Mouse (Mus musculus) hindbrain, embryonic 15.5 days (tissue): Measurements from ENCODE around the gene Ccdc60. TPM values are rescaled to one million over a fixed set of nuclear protein-coding genes. Genes with fewer than 3 reads are reported as not detected.
A peak's percentile ranks its signal among the peaks of the same experiment; 100 is the strongest.
"Not testable (repeated sequence)": the region's sequence is repeated elsewhere in the genome, so short reads cannot be mapped to it uniquely, and the experiment has no call there.

ENCODE experiments used
- ATAC-seq: fragments of 200-750 bp; cut with Nextera tagmentation; 2 replicates; pipeline ENCODE4 v1.8.0; 2017; ENCODE audit warnings: low read depth, moderate number of reproducible peaks, moderate TSS enrichment; ENCODE audit not compliant: low FRiP score
- H3K27ac ChIP-seq: fragments of 300-500 bp; sonication (generic); replicated peaks from 2 replicates; pipeline ENCODE4 v1.5.1; 2015; ENCODE audit warnings: mild to moderate bottlenecking, inconsistent platforms
- H3K27me3 ChIP-seq: fragments of 300-500 bp; sonication (generic); 2 replicates; pipeline ENCODE4 v1.6.1; 2015; ENCODE audit warnings: control low read depth, inconsistent platforms
- H3K36me3 ChIP-seq: fragments of 300-500 bp; sonication (generic); 2 replicates; pipeline ENCODE4 v1.6.1; 2015; ENCODE audit warnings: control low read depth, inconsistent platforms
- H3K4me1 ChIP-seq: fragments of 300-500 bp; sonication (generic); replicated peaks from 2 replicates; pipeline ENCODE4 v1.6.1; 2015; ENCODE audit warnings: control low read depth, inconsistent platforms
- H3K4me2 ChIP-seq: fragments of 300-500 bp; sonication (generic); 2 replicates; pipeline ENCODE4 v1.6.1; 2015; ENCODE audit warnings: moderate library complexity, mild to moderate bottlenecking, inconsistent platforms
- H3K4me3 ChIP-seq: fragments of 300-500 bp; sonication (generic); 2 replicates; pipeline ENCODE4 v1.5.1; 2015; ENCODE audit warnings: mild to moderate bottlenecking, inconsistent platforms
- H3K9ac ChIP-seq: fragments of 300-500 bp; sonication (generic); 2 replicates; pipeline ENCODE4 v1.6.1; 2015; ENCODE audit warnings: inconsistent platforms
- H3K9me3 ChIP-seq: fragments of 300-500 bp; sonication (generic); 2 replicates; pipeline ENCODE4 v1.6.1; 2016; ENCODE audit warnings: control low read depth, inconsistent platforms
- WGBS: fragments of 180-500 bp; shearing (Covaris S2); methylation state at CpG from one replicate; pipeline ENCODE4 v1.1.7; 2015; 5-methylcytosine and 5-hydroxymethylcytosine counted together
- polyA plus RNA-seq: library from polyadenylated mRNA; unstranded; fragments of >200 nt; fragmentation: Nextera tagmentation; extraction: Ambion mirVana; gene quantifications from 2 replicates; pipeline ENCODE4 v1.2.1, GENCODE M21; 2015

Gene Ccdc60
- 2.5 and 2.8 TPM in 2 replicates for polyA plus RNA-seq

DNA sequence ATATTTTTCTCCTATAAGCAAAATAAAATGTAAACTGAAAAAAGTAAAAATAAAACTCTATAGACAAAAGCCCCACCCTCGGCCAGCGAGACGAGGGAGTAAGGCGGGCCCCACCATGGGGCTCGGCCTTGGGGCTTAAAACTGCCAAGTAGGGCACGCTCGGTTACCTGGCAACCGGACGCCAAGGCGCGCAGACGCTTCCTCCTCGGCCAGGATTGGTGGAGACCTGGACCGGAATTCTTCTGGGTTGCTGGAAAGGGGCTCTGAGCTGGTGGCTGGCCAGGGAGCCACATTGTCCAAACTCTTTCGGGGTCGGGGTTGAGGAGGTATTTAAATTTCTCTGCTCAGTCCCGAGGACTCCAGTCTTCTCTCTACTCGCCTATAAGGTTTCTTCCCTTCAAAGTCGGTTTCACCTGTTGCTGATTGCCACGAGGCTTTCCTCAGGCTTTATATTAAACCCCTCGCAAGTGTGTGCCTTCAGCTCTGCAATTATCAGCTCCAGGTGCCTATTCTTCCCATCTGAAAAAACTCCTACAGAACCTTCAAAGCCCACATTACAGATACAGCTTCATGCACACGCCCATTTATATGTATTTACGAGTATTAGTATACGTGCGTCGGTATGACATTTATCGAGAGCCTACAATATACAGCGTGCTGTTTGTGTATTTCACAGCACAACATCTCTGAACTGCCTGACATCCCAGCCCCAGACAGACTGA lies at the start of gene Ccdc60:
Gene Ccdc60, minus strand, starts transcription at position 137 of the 722 bp plus-strand sequence.
- Histone ChIP-seq H3K27me3 (no peaks in the 10 kb centered on the region), H3K27ac (no peak within 1 kb of the TSS), H3K4me3 (no peak within 1 kb of the TSS), H3K4me1 (peaks cover 27% of the 10 kb centered on the region), H3K9ac (no peak within 1 kb of the TSS), H3K36me3 (no peaks in the 10 kb centered on the region), H3K4me2 (peak within 1 kb of the TSS; percentile 38), H3K9me3 (no peaks in the 10 kb centered on the region)
- 5% methylated on average over 28 of the region's 28 CpGs for WGBS
- ATAC-seq: peak; percentile 55

DNA sequence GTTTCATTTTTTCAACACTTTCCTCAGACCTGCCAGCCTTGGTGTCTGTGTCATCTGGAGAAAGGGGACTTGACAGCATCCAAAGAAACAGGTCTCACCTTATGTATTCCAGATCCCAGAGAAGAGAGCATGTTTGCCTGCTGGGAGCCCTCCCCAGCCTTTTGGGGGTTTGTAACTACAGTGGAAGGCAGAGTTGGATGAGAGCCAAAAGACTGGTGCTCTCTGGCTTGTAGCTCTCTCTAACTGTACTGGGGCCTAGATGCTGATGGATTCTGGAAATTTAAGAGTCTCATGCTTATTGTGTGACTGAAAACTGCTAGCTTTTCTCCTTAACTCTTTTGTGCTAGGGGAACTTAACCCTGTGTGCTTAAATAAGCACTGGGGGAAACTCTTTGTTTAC lies 47.4 kb upstream of the Ccdc60 start:
- no peak overlapping the region for H3K4me3 ChIP-seq
- ATAC-seq: no peak
- H3K9ac ChIP-seq: no peak overlapping the region
- H3K27ac ChIP-seq: no peak overlapping the region
- no peaks in the 10 kb centered on the region for H3K36me3 ChIP-seq
- H3K4me2 ChIP-seq: no peak overlapping the region
- H3K4me1 ChIP-seq: no peaks in the 10 kb centered on the region; the same call in 1 of the 2 replicates
- H3K27me3 ChIP-seq: no peaks in the 10 kb centered on the region
- no peaks in the 10 kb centered on the region for H3K9me3 ChIP-seq

DNA sequence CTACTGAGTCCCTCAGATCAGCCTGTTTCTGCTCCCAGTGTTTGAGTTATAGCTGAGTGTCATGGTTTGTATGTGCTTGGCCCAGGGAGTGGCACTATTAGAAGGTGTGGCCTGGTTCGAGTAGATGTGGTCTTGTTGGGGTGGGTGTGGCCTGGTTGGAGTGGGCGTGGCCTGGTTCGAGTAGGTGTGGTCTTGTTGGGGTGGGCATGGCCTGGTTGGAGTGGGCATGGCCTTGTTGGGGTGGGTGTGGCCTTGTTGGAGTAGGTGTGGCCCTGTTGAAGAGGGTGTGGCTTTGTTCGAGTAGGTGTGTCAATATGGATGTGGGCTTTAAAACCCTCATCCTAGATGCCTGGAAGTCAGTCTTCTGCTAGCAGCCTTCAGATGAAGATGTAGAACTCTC lies 40.1 kb upstream of the Ccdc60 start:
- Histone ChIP-seq H3K4me2 (no peak overlapping the region), H3K9me3 (no peaks in the 10 kb centered on the region), H3K27ac (no peak overlapping the region), H3K27me3 (no peaks in the 10 kb centered on the region), H3K4me1 (peaks cover 6% of the 10 kb centered on the region), H3K36me3 (no peaks in the 10 kb centered on the region), H3K4me3 (no peak overlapping the region), H3K9ac (no peak overlapping the region)
- 85% methylated on average over 4 of the region's 4 CpGs for WGBS
- no peak for ATAC-seq

DNA sequence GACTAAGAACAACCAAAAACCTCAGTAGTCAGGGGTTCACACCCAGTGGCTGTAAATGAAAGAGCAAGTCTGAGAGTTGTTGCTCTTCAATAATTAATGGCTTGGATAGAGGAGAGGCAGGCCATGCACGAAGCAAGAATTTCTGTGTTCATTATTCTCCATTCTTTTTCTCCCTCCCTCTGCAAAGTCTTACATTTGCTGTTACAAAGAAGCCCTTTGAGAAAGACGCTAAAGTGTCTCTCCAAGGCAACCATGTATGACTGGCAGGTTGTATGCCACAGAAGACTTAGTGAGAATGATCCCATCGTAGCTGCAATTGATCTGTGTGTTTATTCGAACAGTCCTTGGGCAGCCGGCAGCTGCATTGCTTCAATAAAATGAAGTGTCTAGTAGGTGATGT lies 34.6 kb upstream of the Ccdc60 start:
- H3K4me3 ChIP-seq: no peak overlapping the region
- 13% methylated on average over 5 of the region's 5 CpGs for WGBS
- ATAC-seq: no peak
- H3K27me3 ChIP-seq: 0 out of 2 replicates have a peak, but pooled peaks cover 4% of the 10 kb centered on the region
- no peak overlapping the region for H3K4me2 ChIP-seq
- peaks cover 21% of the 10 kb centered on the region for H3K4me1 ChIP-seq
- H3K9ac ChIP-seq: no peak overlapping the region
- peak overlapping the region; percentile 68 for H3K27ac ChIP-seq
- no peaks in the 10 kb centered on the region for H3K9me3 ChIP-seq
- no peaks in the 10 kb centered on the region for H3K36me3 ChIP-seq

DNA sequence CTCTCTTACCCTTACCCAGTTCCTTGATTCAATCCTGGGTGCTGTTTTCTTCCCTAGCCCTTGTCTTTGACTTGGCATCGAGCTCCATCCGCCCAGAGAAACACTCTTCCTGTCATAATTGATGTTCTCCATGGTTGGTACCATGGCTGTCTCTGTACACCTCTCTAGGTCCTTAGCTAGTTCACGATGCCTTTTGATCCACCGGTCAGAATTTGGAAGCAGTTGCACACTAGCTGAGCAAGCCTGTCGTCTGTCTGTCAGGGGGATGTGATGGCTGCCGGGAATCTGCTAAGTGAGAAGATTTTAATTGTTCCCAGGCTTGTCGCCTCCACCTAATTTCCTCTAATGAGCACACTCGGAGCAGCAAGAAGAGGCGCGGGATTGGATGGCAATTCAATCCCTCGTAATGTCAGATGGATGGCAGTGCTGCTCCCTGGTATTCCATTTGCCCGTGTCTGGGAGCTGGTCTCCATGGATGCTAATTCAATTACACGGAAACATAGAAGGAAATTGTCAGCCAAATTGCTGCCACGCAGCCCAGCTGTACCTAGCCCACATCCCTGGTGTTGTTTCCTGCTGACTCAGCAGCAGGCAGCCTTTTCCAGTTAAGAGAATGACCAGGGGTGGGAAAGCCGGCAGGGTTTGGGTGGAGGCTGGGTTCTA lies 33.7 kb upstream of the Ccdc60 start:
- Histone ChIP-seq H3K27me3 (0 out of 2 replicates have a peak, but pooled peaks cover 4% of the 10 kb centered on the region), H3K9me3 (no peaks in the 10 kb centered on the region), H3K36me3 (no peaks in the 10 kb centered on the region), H3K4me2 (peak overlapping the region; percentile 35), H3K9ac (no peak overlapping the region), H3K4me3 (no peak overlapping the region), H3K27ac (peak overlapping the region; percentile 68), H3K4me1 (peaks cover 21% of the 10 kb centered on the region)
- 13% methylated on average over 15 of the region's 15 CpGs for WGBS
- peak; percentile 84 for ATAC-seq

DNA sequence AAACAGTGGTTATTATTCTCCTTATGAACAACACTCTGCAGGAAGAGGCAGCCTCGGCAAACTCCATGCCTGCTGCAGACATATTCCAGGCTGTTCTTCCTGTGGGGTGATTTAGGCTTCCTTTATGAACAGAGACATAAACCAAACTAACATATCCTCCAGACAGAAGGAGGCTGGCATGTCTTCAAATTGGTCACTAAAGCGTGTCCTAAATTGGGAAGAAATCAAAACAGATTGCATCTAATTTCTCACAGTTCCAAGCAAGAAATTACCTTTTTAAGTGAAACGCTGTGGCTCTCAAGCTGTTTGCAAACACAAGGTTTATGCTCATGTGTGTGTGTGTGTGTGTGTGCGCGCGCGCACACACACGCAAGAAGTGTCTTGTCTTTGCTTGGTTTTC lies 24.9 kb upstream of the Ccdc60 start:
- Histone ChIP-seq H3K9me3 (no peaks in the 10 kb centered on the region), H3K4me2 (no peak overlapping the region), H3K27ac (no peak overlapping the region), H3K4me1 (peaks cover 24% of the 10 kb centered on the region), H3K27me3 (0 out of 2 replicates have a peak, but pooled peaks cover under 1% of the 10 kb centered on the region), H3K36me3 (no peaks in the 10 kb centered on the region), H3K4me3 (no peak overlapping the region), H3K9ac (no peak overlapping the region)
- WGBS: 64% methylated on average over 8 of the region's 8 CpGs
- no peak for ATAC-seq

DNA sequence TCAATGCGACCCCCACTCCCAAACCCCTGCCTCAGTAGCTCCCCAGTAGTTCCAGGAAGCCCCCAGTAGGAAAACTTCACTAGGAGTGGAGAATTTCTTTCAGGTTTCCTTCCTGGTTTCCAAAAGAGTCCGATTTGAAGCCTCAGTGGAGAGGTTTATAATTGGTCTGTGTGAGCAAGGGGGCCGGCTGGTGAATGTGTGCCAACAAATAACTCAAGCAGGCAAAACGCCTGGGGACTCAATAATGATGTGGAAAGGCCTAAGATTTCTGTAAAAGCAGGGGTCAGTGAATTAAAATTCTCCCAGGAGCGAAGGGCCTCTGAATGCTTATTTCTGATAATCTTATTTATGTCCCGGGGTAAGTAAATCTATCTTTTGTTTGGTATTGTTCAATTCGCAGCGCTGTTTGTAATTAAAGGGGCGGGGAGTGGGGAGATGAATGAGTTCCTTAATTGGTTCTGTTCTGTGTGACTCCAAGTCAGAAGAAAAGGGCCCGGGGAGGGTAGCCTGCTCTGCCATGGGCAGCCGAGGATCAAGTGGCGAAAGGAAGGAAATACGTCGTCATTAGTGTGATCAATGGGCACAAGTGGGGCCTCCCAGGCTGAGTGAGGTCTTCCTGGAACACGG lies 23.4 kb upstream of the Ccdc60 start:
- H3K9ac ChIP-seq: no peak overlapping the region

DNA sequence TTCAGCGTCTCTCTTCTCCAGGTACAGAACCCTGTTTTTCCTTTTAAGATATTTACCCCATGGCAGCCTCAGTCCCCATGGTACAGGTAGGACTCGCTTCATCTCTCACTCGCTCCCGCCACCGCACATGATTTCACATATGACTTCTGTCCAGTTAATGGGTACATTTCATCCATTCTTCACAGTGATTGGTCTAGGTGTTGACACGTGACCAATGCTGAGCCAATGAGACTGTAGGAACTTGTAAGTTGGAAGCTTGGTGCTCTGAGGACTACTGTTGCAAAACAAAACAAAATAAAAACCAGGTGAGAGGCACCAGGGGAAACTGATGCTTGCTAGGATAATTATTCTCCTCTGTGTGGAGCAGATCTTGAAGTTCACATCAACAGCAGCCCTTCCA lies 22.9 kb upstream of the Ccdc60 start:
- no peaks in the 10 kb centered on the region for H3K36me3 ChIP-seq
- H3K4me1 ChIP-seq: peaks cover 24% of the 10 kb centered on the region
- no peak overlapping the region for H3K4me3 ChIP-seq
- H3K9ac ChIP-seq: no peak overlapping the region
- H3K4me2 ChIP-seq: no peak overlapping the region
- WGBS: 96% methylated on average over 6 of the region's 6 CpGs
- peak overlapping the region; percentile 69 for H3K27ac ChIP-seq
- no peak for ATAC-seq
- no peaks in the 10 kb centered on the region for H3K27me3 ChIP-seq
- H3K9me3 ChIP-seq: no peaks in the 10 kb centered on the region

More for the DNA sequence above, 23.4 kb upstream of the Ccdc60 start:
- H3K27me3 ChIP-seq: no peaks in the 10 kb centered on the region
- peak overlapping the region; percentile 69 for H3K27ac ChIP-seq
- H3K4me1 ChIP-seq: peaks cover 24% of the 10 kb centered on the region
- no peaks in the 10 kb centered on the region for H3K9me3 ChIP-seq
- 15% methylated on average over 15 of the region's 15 CpGs for WGBS
- peak overlapping the region; percentile 47 for H3K4me2 ChIP-seq
- no peaks in the 10 kb centered on the region for H3K36me3 ChIP-seq
- H3K4me3 ChIP-seq: peak overlapping the region; percentile 20
- peak; percentile 60; the same call in 1 of the 2 replicates for ATAC-seq

DNA sequence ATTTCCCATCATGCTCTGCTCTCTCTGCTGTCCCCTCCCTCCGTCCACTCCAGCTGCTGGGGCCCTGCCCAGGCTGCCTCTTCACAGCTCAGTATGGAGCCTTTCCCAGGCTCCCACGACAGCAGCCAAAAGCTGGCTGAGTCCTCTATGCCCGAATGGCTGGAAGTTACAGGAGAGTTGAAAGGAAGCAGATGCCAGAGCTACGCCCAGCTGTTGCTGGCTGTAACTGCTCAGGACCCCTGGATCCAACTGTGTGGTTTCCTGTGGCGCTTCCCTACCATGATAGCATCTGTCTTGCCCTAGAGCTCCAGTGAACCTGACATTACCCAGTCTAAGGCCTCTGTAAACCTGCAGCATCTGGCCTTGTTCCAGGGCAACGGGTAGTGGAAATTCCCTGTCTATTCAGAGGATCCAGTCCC lies 20.6 kb upstream of the Ccdc60 start:
- no peaks in the 10 kb centered on the region for H3K36me3 ChIP-seq
- 29% methylated on average over 6 of the region's 6 CpGs for WGBS
- peak overlapping the region; percentile 58 for H3K27ac ChIP-seq
- no peak overlapping the region for H3K9ac ChIP-seq
- H3K9me3 ChIP-seq: no peaks in the 10 kb centered on the region
- H3K4me2 ChIP-seq: no peak overlapping the region
- H3K4me3 ChIP-seq: no peak overlapping the region
- H3K27me3 ChIP-seq: no peaks in the 10 kb centered on the region
- ATAC-seq: peak; percentile 44
- H3K4me1 ChIP-seq: peaks cover 24% of the 10 kb centered on the region

DNA sequence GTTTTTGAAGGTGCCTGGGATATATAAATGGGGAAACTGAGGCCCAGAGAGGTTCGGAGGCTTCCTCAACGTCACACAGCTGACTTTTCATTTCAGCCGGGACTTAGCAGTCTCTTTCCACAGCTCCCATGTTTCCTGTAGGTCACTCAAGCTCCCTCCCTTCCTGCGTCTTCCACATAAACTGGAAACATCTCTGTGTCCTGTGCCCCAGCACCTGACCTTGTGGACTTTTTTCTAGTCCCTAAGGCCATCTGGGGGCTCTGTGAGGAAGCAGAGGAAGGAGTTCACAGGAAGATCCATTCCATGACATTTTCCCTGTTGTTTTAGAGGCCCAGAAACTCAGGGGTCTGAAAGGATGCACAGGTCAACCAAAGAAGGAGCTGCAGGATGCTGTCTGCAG lies 16.8 kb upstream of the Ccdc60 start:
- no peak for ATAC-seq
- 85% methylated on average over 4 of the region's 4 CpGs for WGBS
- no peaks in the 10 kb centered on the region for H3K9me3 ChIP-seq
- no peaks in the 10 kb centered on the region for H3K36me3 ChIP-seq
- no peak overlapping the region for H3K27ac ChIP-seq
- no peak overlapping the region for H3K4me3 ChIP-seq
- H3K27me3 ChIP-seq: no peaks in the 10 kb centered on the region
- no peak overlapping the region for H3K4me2 ChIP-seq
- no peak overlapping the region for H3K9ac ChIP-seq
- peaks cover 10% of the 10 kb centered on the region for H3K4me1 ChIP-seq

DNA sequence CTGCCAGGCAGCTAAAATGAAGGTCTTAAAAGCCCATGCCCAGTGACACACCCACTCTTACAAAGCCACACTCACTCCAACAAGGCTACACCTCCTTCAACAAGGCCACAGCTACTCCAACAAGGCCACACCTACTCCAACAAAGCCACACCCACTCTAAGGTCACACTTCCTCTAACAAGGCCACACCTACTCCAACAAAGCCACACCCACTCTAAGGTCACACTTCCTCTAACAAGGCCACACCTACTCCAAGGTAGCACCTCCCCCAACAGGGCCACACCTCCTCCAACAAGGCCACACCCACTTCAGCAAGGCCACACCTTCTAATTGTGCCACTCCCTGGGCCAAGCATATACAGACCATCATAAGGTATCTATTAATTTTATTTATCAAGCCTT lies 16.4 kb upstream of the Ccdc60 start:
- not testable (repeated sequence) for H3K4me2 ChIP-seq, H3K36me3 ChIP-seq, H3K9ac ChIP-seq, H3K4me3 ChIP-seq, H3K9me3 ChIP-seq, H3K27me3 ChIP-seq, H3K4me1 ChIP-seq, H3K27ac ChIP-seq, ATAC-seq

DNA sequence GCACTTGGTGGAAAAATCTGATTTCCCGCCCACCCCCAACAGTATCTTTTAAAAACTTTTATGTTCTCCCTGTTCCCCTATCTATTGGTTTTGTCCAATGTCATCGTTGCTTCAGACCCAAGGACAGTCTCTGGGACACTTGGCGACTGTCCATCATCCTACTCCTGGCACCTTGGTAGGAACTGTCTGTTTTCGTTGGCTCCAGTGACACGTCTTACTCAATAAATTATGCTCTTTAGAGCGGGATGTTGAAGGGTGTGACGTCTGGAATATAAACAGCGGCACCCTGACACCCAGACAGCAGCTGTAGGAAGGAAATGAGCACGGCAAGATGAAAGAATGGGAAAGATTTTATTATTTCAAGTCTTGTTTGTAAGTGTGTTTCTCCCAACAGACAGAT lies 12.2 kb upstream of the Ccdc60 start:
- no peaks in the 10 kb centered on the region for H3K36me3 ChIP-seq
- WGBS: 68% methylated on average over 9 of the region's 9 CpGs
- H3K9ac ChIP-seq: no peak overlapping the region
- H3K4me3 ChIP-seq: no peak overlapping the region
- ATAC-seq: no peak
- H3K4me1 ChIP-seq: no peaks in the 10 kb centered on the region
- no peaks in the 10 kb centered on the region for H3K27me3 ChIP-seq
- no peak overlapping the region for H3K27ac ChIP-seq
- H3K9me3 ChIP-seq: no peaks in the 10 kb centered on the region
- no peak overlapping the region for H3K4me2 ChIP-seq
